Mouse (Mus musculus) myocyte (in vitro differentiated cells): Measurements from ENCODE around the gene Csmd2. TPM values are rescaled to one million over a fixed set of nuclear protein-coding genes. Genes with fewer than 3 reads are reported as not detected.

Experiments used
- H3K27me3 ChIP-seq: one replicate; pipeline ENCODE4 v1.6.1; 2011; ENCODE audit not compliant: control insufficient read depth, insufficient read depth, insufficient read length
- H3K36me3 ChIP-seq: one replicate; pipeline ENCODE4 v1.6.1; 2011; ENCODE audit not compliant: control insufficient read depth, insufficient read depth
- H3K4me2 ChIP-seq: one replicate; pipeline ENCODE4 v1.6.1; 2011; ENCODE audit warnings: low read depth, control low read depth
- H3K4me3 ChIP-seq: one replicate; pipeline ENCODE4 v1.5.1; 2011; ENCODE audit warnings: mild to moderate bottlenecking, control low read depth, moderate library complexity
- H3K79me2 ChIP-seq: one replicate; pipeline ENCODE4 v1.6.1; 2011; ENCODE audit not compliant: control insufficient read depth, insufficient read depth
- H3ac ChIP-seq: one replicate; pipeline ENCODE4 v1.6.1; 2011; ENCODE audit not compliant: control insufficient read depth, insufficient read length
- CEBPB ChIP-seq: IDR thresholded peaks from 2 replicates; pipeline ENCODE4 v1.6.1; 2011; ENCODE audit warnings: mild to moderate bottlenecking, moderate library complexity; ENCODE audit not compliant: poor library complexity, insufficient read depth, severe bottlenecking
- E2F4 ChIP-seq: IDR thresholded peaks from one replicate; pipeline ENCODE4 v1.6.1; 2011; ENCODE audit warnings: mild to moderate bottlenecking, control low read depth, moderate library complexity; ENCODE audit not compliant: insufficient read depth
- MAX ChIP-seq: IDR thresholded peaks from one replicate; pipeline ENCODE4 v1.6.1; 2011; ENCODE audit warnings: low read depth, mild to moderate bottlenecking, control low read depth
- MYOD1 ChIP-seq, 3 experiments: IDR thresholded peaks; one replicate each; pipeline ENCODE4 v1.6.1; 2011; ENCODE audit warnings: control low read depth in 2 of 3, low read depth in 2 of 3, mild to moderate bottlenecking in 2 of 3, moderate library complexity in 1 of 3; ENCODE audit not compliant: insufficient read length in 2 of 3, control insufficient read depth in 1 of 3
- MYOG ChIP-seq, 3 experiments: IDR thresholded peaks; one replicate each; pipeline ENCODE4 v1.6.1; 2011; ENCODE audit warnings: control low read depth in 2 of 3, low read depth in 2 of 3, mild to moderate bottlenecking in 2 of 3; ENCODE audit not compliant: insufficient read length in 2 of 3, control insufficient read depth in 1 of 3, insufficient read depth in 1 of 3
- POLR2A ChIP-seq: IDR thresholded peaks from one replicate; pipeline ENCODE4 v1.6.1; 2011; ENCODE audit warnings: low read depth, mild to moderate bottlenecking, control low read depth, moderate library complexity; ENCODE audit not compliant: insufficient read length
- POLR2AphosphoS2 ChIP-seq: IDR thresholded peaks from one replicate; pipeline ENCODE4 v1.6.1; 2011; ENCODE audit warnings: low read depth, control low read depth; ENCODE audit not compliant: insufficient read length
- REST ChIP-seq: IDR thresholded peaks from one replicate; pipeline ENCODE4 v1.6.1; 2011; ENCODE audit warnings: mild to moderate bottlenecking, control low read depth, moderate library complexity; ENCODE audit not compliant: insufficient read depth, insufficient read length
- SRF ChIP-seq: IDR thresholded peaks from one replicate; pipeline ENCODE4 v1.6.1; 2011; ENCODE audit warnings: low read depth; ENCODE audit not compliant: control insufficient read depth, insufficient read length
- TCF12 ChIP-seq: IDR thresholded peaks from one replicate; pipeline ENCODE4 v1.6.1; 2011; ENCODE audit warnings: mild to moderate bottlenecking, control low read depth; ENCODE audit not compliant: poor library complexity, insufficient read depth, severe bottlenecking
- TCF3 ChIP-seq: IDR thresholded peaks from one replicate; pipeline ENCODE4 v1.6.1; 2011; ENCODE audit warnings: low read depth, control low read depth; ENCODE audit not compliant: insufficient read length
- USF1 ChIP-seq: IDR thresholded peaks from one replicate; pipeline ENCODE4 v1.6.1; 2011; ENCODE audit warnings: low read depth, mild to moderate bottlenecking, control low read depth, moderate library complexity
- polyA plus RNA-seq: library from polyadenylated mRNA; unstranded; fragments of >200 nt; fragmentation: generic; extraction: Trizol; gene quantifications from one replicate; pipeline ENCODE4 v1.2.1, GENCODE M21; 2012; ENCODE audit warnings: missing spikeins

Gene Csmd2
- polyA plus RNA-seq, 1 experiment: not detected

DNA sequence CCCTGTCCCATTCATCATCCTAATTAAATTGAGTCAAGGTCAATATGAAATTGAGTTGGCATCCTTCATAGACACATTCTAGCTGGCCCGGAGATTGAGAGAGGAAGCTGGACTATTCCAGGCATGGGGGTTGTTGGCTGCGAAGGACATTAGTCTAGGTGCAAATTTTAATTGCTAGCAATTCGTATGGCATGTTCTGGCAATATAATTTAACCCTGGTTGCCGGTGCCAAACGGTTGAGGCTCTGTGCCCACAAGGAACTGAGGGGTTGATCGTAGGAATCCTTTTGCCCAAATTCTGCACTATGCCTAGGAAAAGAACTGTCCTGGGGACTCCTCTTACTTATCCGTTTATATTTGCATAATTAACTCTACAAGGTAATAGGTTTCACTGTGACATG, 496.2 kb downstream of the Csmd2 start:
- H3K27me3 ChIP-seq: no peaks in the 10 kb centered on the region
- H3K4me2 ChIP-seq: no peak overlapping the region
- no peak overlapping the region for H3K4me3 ChIP-seq
- no peak for TF ChIP-seq TCF3
- no peak for TF ChIP-seq USF1
- TF ChIP-seq MYOD1 (IDR thresholded peaks at IDR 0.05; ENCODE audit: control insufficient read depth in 1 of 3, insufficient read length in 2 of 3, low read depth in 2 of 3): no peak
- no peak for TF ChIP-seq MYOG (IDR thresholded peaks at IDR 0.05; ENCODE audit: control insufficient read depth in 1 of 3, insufficient read depth in 1 of 3, insufficient read length in 2 of 3, low read depth in 2 of 3)
- TF ChIP-seq REST: no peak
- no peak for TF ChIP-seq E2F4
- TF ChIP-seq CEBPB: no peak
- no peak for TF ChIP-seq SRF
- no peak for TF ChIP-seq POLR2AphosphoS2
- no peak for TF ChIP-seq POLR2A
- no peak for TF ChIP-seq MAX
- TF ChIP-seq TCF12: no peak
- no peak overlapping the region for H3ac ChIP-seq
- no peaks in the 10 kb centered on the region for H3K79me2 ChIP-seq
- no peaks in the 10 kb centered on the region for H3K36me3 ChIP-seq

DNA sequence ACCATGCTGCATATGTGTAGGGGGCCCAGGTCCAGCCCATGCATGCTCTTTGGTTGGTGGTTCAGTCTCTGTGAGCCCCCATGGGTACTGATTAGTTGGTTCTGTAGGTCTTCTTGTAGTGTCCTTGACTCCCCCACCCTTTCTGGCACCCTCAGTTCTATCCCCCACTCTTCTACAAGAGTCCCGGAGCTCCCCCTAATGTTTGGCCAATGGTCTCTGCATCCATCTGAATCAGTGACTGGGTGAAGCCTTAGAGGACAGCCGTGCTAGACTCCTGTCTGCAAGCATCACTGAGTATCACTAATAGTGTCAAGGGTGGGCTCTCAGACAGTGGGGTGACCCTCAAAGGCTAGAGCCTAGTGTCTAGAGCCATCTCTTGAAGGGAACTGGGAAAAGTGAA, 497.0 kb downstream of the Csmd2 start:
- Histone ChIP-seq H3ac (no peak overlapping the region), H3K79me2 (no peaks in the 10 kb centered on the region), H3K4me2 (no peak overlapping the region), H3K36me3 (no peaks in the 10 kb centered on the region), H3K4me3 (no peak overlapping the region), H3K27me3 (no peaks in the 10 kb centered on the region)
- TF ChIP-seq CEBPB (no peak), POLR2AphosphoS2 (no peak), SRF (no peak), USF1 (no peak), MYOG (IDR thresholded peaks at IDR 0.05; ENCODE audit: control insufficient read depth in 1 of 3, insufficient read depth in 1 of 3, insufficient read length in 2 of 3, low read depth in 2 of 3) (no peak)

DNA sequence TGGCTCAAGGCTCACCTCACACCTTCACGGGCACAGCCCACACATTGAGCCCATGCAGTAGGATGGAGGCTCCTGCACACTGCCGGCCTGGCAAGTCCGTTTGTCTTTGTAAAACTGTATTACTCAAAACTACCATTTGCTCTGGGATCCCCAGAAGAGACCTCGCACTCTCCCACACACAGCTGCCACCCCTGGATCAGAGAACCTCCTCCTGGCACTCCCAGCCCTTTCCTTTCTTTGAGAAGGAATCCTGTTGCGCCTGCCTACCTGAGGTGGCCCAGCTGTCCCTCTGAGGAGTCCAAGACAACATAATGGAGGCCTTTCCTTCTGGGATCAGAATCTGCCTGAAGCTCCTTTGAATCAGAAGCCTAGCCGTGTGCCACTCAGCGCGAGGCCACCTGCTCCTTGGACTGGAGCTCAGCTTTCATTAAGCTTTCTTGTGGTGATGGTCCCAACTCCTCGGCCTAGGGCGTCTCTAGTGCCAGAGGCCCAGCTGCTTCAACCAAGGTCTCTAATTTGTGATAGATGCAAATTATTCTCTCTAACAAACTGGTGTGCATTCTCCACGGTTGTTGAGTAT, 502.0 kb downstream of the Csmd2 start:
- Histone ChIP-seq H3K4me2 (no peak overlapping the region), H3ac (no peak overlapping the region), H3K27me3 (no peaks in the 10 kb centered on the region), H3K36me3 (no peaks in the 10 kb centered on the region), H3K4me3 (no peak overlapping the region), H3K79me2 (no peaks in the 10 kb centered on the region)
- no peak for TF ChIP-seq MYOG (IDR thresholded peaks at IDR 0.05; ENCODE audit: control insufficient read depth in 1 of 3, insufficient read depth in 1 of 3, insufficient read length in 2 of 3, low read depth in 2 of 3)
- TF ChIP-seq MAX: no peak
- TF ChIP-seq USF1: no peak
- no peak for TF ChIP-seq REST
- no peak for TF ChIP-seq TCF3
- TF ChIP-seq MYOD1 (IDR thresholded peaks at IDR 0.05; ENCODE audit: control insufficient read depth in 1 of 3, insufficient read length in 2 of 3, low read depth in 2 of 3): no peak
- no peak for TF ChIP-seq CEBPB
- no peak for TF ChIP-seq E2F4
- no peak for TF ChIP-seq TCF12
- TF ChIP-seq SRF: no peak
- no peak for TF ChIP-seq POLR2A
- TF ChIP-seq POLR2AphosphoS2: no peak

DNA sequence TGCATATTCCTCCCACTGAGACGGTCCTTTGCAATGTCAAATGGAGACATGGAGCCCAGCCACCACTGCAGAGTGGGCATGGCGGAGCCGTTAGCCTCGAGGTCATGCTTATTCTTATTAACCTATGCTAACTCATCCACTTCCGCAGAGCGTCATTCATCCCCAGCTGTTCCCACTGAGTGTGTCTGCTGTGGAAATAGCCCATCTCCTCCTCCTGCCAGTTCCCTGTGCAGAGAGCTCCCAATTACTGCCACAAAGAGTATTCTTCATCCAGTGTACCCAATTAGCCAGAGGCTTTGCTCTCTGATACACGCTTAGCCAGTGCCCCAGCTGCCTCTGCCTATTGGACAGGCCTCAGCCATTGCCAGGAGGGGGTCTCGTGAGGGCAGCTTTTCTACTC, 504.4 kb downstream of the Csmd2 start:
- Histone ChIP-seq H3K4me3 (no peak overlapping the region), H3K36me3 (no peaks in the 10 kb centered on the region), H3K79me2 (no peaks in the 10 kb centered on the region), H3ac (no peak overlapping the region), H3K27me3 (no peaks in the 10 kb centered on the region), H3K4me2 (no peak overlapping the region)
- TF ChIP-seq USF1 (no peak), E2F4 (no peak), MAX (no peak), TCF3 (no peak), MYOG (IDR thresholded peaks at IDR 0.05; ENCODE audit: control insufficient read depth in 1 of 3, insufficient read depth in 1 of 3, insufficient read length in 2 of 3, low read depth in 2 of 3) (no peak)

DNA sequence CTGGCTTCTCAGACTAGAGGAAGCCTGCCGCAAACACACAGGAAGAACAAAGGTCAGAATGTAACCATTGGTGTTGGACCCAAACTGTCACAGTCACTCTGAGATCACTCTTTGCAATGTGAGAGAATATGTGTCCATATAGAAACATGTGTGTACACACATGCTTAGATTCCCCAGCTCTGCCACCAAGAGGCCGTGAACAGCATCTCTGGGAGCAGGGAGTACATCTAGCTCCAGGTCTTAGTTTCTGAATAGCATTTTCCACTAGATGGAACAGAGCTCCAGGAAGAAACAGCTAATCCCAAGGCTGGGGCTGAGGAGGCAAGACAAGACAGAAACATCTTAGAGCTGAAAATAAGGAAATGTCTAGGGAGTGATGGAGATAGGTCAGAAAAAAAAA, 512.3 kb downstream of the Csmd2 start:
- H3K36me3 ChIP-seq: no peaks in the 10 kb centered on the region
- H3K27me3 ChIP-seq: no peaks in the 10 kb centered on the region
- no peaks in the 10 kb centered on the region for H3K79me2 ChIP-seq
- no peak overlapping the region for H3K4me2 ChIP-seq
- no peak for TF ChIP-seq CEBPB
- no peak overlapping the region for H3K4me3 ChIP-seq
- no peak overlapping the region for H3ac ChIP-seq

DNA sequence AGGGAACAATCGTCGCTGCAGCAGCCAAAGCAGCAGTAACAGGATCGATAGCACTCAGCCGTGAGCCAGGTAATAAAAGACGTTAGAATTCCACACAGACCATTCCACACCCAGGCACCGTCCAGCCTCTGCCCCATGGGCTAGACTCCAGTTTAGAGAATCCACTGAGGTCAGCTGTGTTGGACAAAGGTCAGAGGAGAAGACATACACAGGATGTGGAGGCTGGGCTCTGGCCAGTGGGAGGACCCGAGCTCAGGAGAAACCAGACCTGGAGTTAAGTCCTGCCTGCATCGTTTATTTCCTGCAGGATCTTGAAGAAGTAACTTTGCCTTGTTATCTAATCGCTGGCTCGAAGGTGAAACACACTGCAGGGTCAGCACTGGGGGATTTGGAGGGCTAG, 519.2 kb downstream of the Csmd2 start:
- no peak overlapping the region for H3ac ChIP-seq
- no peaks in the 10 kb centered on the region for H3K36me3 ChIP-seq
- H3K79me2 ChIP-seq: no peaks in the 10 kb centered on the region
- TF ChIP-seq E2F4: no peak
- TF ChIP-seq POLR2A: no peak
- no peak for TF ChIP-seq TCF3
- TF ChIP-seq MYOG (IDR thresholded peaks at IDR 0.05; ENCODE audit: control insufficient read depth in 1 of 3, insufficient read depth in 1 of 3, insufficient read length in 2 of 3, low read depth in 2 of 3): no peak
- TF ChIP-seq CEBPB: no peak
- no peak for TF ChIP-seq POLR2AphosphoS2
- no peak for TF ChIP-seq TCF12
- TF ChIP-seq MYOD1 (IDR thresholded peaks at IDR 0.05; ENCODE audit: control insufficient read depth in 1 of 3, insufficient read length in 2 of 3, low read depth in 2 of 3): no peak
- no peak for TF ChIP-seq MAX
- no peak for TF ChIP-seq SRF
- TF ChIP-seq REST: no peak
- no peak for TF ChIP-seq USF1
- H3K27me3 ChIP-seq: peaks cover 11% of the 10 kb centered on the region
- no peak overlapping the region for H3K4me3 ChIP-seq
- H3K4me2 ChIP-seq: no peak overlapping the region
